Mouse (Mus musculus): ENCODE results near the gene Prkab2. TPM values are rescaled to one million over a fixed set of nuclear protein-coding genes. Genes with fewer than 3 reads are reported as not detected.

The Prkab2 gene
- polyA plus RNA-seq, 1 experiment from 2014 or later = 3.1 TPM

- no peak for TF ChIP-seq CTCF (IDR thresholded peaks at IDR 0.05; ENCODE audit: low read depth)
- Histone ChIP-seq H3K27ac (ENCODE audit: low read depth, low read length) (no peak overlapping the region), H3K4me2 (replicated peaks; ENCODE audit: low read depth) (no peak overlapping the region), H3K36me3 (ENCODE audit: control insufficient read depth, insufficient read depth) (peaks cover 37% of the 10 kb centered on the region), H3K4me1 (replicated peaks; ENCODE audit: control insufficient read depth, insufficient read depth, low read length) (no peaks in the 10 kb centered on the region), H3K9ac (ENCODE audit: low read depth, low read length) (no peak overlapping the region), H3K4me3 (ENCODE audit: low read depth, low read length) (no peak overlapping the region), H3K27me3 (replicated peaks; ENCODE audit: control insufficient read depth, insufficient read depth, low read length) (no peaks in the 10 kb centered on the region), H3K9me3 (ENCODE audit: control insufficient read depth) (no peaks in the 10 kb centered on the region)
- ATAC-seq = no peak
- 63% methylated on average over 9 of the region's 9 CpGs for WGBS
Observed at GRCm38 (mm10) chr3:97642001-97642400, 16.0 kb upstream of the Prkab2 start.

DNA sequence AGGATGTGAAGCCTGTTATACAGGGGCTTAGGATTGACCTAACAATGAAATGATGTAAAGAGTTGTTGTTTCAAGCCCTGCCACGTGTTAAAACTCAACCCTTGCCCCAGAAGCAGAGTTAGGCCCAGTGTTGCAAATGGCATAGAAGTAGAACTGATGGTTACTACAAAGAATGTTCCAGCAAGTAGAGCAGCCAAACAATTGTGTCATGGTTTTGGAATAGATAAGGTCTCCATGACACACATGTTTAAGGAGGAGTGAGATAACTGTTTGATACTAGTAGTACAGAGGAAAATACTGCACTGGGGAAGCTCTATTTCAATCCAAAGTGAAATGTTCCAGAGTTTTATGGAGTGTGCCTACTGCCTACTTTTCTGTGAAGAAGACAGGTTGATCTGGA lies 9.5 kb upstream of the Prkab2 start:
- Histone ChIP-seq H3K4me2 (replicated peaks; ENCODE audit: low read depth) (no peak overlapping the region), H3K4me3 (ENCODE audit: low read depth, low read length) (no peak overlapping the region), H3K4me1 (replicated peaks; ENCODE audit: control insufficient read depth, insufficient read depth, low read length) (no peaks in the 10 kb centered on the region), H3K9me3 (ENCODE audit: control insufficient read depth) (no peaks in the 10 kb centered on the region), H3K27me3 (replicated peaks; ENCODE audit: control insufficient read depth, insufficient read depth, low read length) (no peaks in the 10 kb centered on the region), H3K36me3 (ENCODE audit: control insufficient read depth, insufficient read depth) (peaks cover 11% of the 10 kb centered on the region; the same call in 1 of the 2 replicates), H3K27ac (ENCODE audit: low read depth, low read length) (no peak overlapping the region), H3K9ac (ENCODE audit: low read depth, low read length) (no peak overlapping the region)
- WGBS = 44% methylated on average over 1 of the region's 1 CpGs
- TF ChIP-seq CTCF (IDR thresholded peaks at IDR 0.05; ENCODE audit: low read depth) = no peak
- ATAC-seq = no peak

DNA sequence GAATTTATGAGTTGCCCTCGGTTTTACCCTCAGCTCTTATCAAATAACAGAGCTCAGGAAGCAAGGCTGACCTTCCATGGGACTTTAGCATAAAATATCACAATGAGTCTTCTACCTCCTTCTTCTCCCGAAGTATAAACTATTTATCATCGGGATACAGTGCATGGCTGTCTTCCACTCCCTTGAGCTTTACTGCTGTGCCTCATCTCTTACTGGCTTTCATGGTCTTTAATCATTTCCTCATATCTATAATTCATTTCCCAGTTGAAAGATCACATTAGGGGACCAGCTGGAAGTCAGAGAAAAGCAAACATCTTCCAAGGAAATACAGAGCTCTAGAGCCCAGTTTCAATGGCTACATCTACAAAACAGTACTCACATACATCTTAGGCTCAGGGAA lies 9.0 kb upstream of the Prkab2 start:
- H3K4me1 ChIP-seq (replicated peaks; ENCODE audit: control insufficient read depth, insufficient read depth, low read length) = no peaks in the 10 kb centered on the region
- no peak overlapping the region for H3K4me2 ChIP-seq (replicated peaks; ENCODE audit: low read depth)
- no peak for TF ChIP-seq CTCF (IDR thresholded peaks at IDR 0.05; ENCODE audit: low read depth)
- no peaks in the 10 kb centered on the region for H3K27me3 ChIP-seq (replicated peaks; ENCODE audit: control insufficient read depth, insufficient read depth, low read length)
- no peaks in the 10 kb centered on the region for H3K9me3 ChIP-seq (ENCODE audit: control insufficient read depth)
- 66% methylated on average over 3 of the region's 3 CpGs for WGBS
- H3K36me3 ChIP-seq (ENCODE audit: control insufficient read depth, insufficient read depth) = peaks cover 11% of the 10 kb centered on the region; the same call in 1 of the 2 replicates
- H3K9ac ChIP-seq (ENCODE audit: low read depth, low read length) = no peak overlapping the region
- H3K4me3 ChIP-seq (ENCODE audit: low read depth, low read length) = no peak overlapping the region
- ATAC-seq = no peak
- no peak overlapping the region for H3K27ac ChIP-seq (ENCODE audit: low read depth, low read length)

GRCm38 (mm10) chr3:97649469-97649868 lies 8.5 kb upstream of the Prkab2 start:
- H3K4me3 ChIP-seq (ENCODE audit: low read depth, low read length) = no peak overlapping the region
- peaks cover 11% of the 10 kb centered on the region; the same call in 1 of the 2 replicates for H3K36me3 ChIP-seq (ENCODE audit: control insufficient read depth, insufficient read depth)
- TF ChIP-seq CTCF (IDR thresholded peaks at IDR 0.05; ENCODE audit: low read depth) = no peak
- ATAC-seq = no peak
- H3K9ac ChIP-seq (ENCODE audit: low read depth, low read length) = no peak overlapping the region
- H3K9me3 ChIP-seq (ENCODE audit: control insufficient read depth) = no peaks in the 10 kb centered on the region
- H3K27ac ChIP-seq (ENCODE audit: low read depth, low read length) = no peak overlapping the region
- WGBS = 67% methylated on average over 6 of the region's 6 CpGs
- H3K27me3 ChIP-seq (replicated peaks; ENCODE audit: control insufficient read depth, insufficient read depth, low read length) = no peaks in the 10 kb centered on the region
- no peaks in the 10 kb centered on the region for H3K4me1 ChIP-seq (replicated peaks; ENCODE audit: control insufficient read depth, insufficient read depth, low read length)
- H3K4me2 ChIP-seq (replicated peaks; ENCODE audit: low read depth) = no peak overlapping the region

GRCm38 (mm10) chr3:97651604-97652003 lies 6.4 kb upstream of the Prkab2 start:
- 87% methylated on average over 10 of the region's 10 CpGs for WGBS
- no peak overlapping the region for H3K27ac ChIP-seq (ENCODE audit: low read depth, low read length)
- H3K4me3 ChIP-seq (ENCODE audit: low read depth, low read length) = no peak overlapping the region
- H3K36me3 ChIP-seq (ENCODE audit: control insufficient read depth, insufficient read depth) = no peaks in the 10 kb centered on the region; the same call in 1 of the 2 replicates
- no peaks in the 10 kb centered on the region for H3K9me3 ChIP-seq (ENCODE audit: control insufficient read depth)
- TF ChIP-seq CTCF (IDR thresholded peaks at IDR 0.05; ENCODE audit: low read depth) = no peak
- H3K9ac ChIP-seq (ENCODE audit: low read depth, low read length) = no peak overlapping the region
- H3K4me1 ChIP-seq (replicated peaks; ENCODE audit: control insufficient read depth, insufficient read depth, low read length) = no peaks in the 10 kb centered on the region
- no peaks in the 10 kb centered on the region for H3K27me3 ChIP-seq (replicated peaks; ENCODE audit: control insufficient read depth, insufficient read depth, low read length)
- ATAC-seq = no peak
- H3K4me2 ChIP-seq (replicated peaks; ENCODE audit: low read depth) = no peak overlapping the region

DNA sequence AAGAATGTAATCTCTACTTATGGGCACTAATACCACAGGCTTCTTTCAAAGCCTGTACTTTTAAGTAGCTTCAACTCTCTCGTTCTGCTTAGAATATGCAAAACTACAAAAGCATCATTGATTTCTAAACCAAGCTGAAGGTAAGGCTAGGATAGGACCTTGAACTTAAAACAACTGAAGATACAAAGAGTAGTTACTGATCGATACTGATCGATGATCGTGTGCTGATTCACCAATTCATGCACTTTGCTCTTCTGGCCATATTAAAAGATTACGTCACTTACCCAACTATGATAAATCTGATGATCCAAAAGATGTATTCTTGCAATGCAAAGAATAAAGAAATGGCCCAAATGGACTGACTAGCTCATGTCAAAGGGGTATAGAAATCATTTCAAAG lies 4.2 kb upstream of the Prkab2 start:
- H3K9ac ChIP-seq (ENCODE audit: low read depth, low read length) = no peak overlapping the region
- no peak for TF ChIP-seq CTCF (IDR thresholded peaks at IDR 0.05; ENCODE audit: low read depth)
- no peak overlapping the region for H3K4me3 ChIP-seq (ENCODE audit: low read depth, low read length)
- no peak for ATAC-seq
- H3K27me3 ChIP-seq (replicated peaks; ENCODE audit: control insufficient read depth, insufficient read depth, low read length) = no peaks in the 10 kb centered on the region
- H3K27ac ChIP-seq (ENCODE audit: low read depth, low read length) = no peak overlapping the region
- H3K36me3 ChIP-seq (ENCODE audit: control insufficient read depth, insufficient read depth) = no peaks in the 10 kb centered on the region; the same call in 1 of the 2 replicates
- no peak overlapping the region for H3K4me2 ChIP-seq (replicated peaks; ENCODE audit: low read depth)
- H3K4me1 ChIP-seq (replicated peaks; ENCODE audit: control insufficient read depth, insufficient read depth, low read length) = no peaks in the 10 kb centered on the region
- WGBS = 87% methylated on average over 5 of the region's 5 CpGs
- H3K9me3 ChIP-seq (ENCODE audit: control insufficient read depth) = no peaks in the 10 kb centered on the region

DNA sequence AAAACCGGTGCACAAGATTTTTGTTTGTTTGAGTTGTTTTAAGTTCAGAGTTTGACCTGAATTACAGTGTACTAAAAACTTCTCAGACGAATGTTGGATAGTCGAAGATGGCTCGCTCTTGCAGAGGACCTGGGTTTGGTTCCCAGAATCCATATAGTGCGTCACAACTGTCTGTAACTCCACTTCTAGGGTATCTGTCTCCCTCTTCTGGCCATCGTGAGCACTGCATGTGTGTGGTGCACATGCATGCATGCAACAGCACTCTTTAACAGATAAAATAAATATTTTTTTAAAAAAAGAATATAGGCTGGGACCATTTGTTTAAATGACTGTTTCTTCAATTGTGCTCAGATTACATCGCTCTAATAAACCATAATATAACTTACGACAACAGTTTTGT lies 3.1 kb upstream of the Prkab2 start:
- Histone ChIP-seq H3K4me3 (ENCODE audit: low read depth, low read length) (no peak overlapping the region), H3K4me1 (replicated peaks; ENCODE audit: control insufficient read depth, insufficient read depth, low read length) (no peaks in the 10 kb centered on the region; the same call in 1 of the 2 replicates), H3K27me3 (replicated peaks; ENCODE audit: control insufficient read depth, insufficient read depth, low read length) (no peaks in the 10 kb centered on the region), H3K4me2 (replicated peaks; ENCODE audit: low read depth) (no peak overlapping the region), H3K9ac (ENCODE audit: low read depth, low read length) (no peak overlapping the region), H3K9me3 (ENCODE audit: control insufficient read depth) (no peaks in the 10 kb centered on the region), H3K36me3 (ENCODE audit: control insufficient read depth, insufficient read depth) (no peaks in the 10 kb centered on the region; the same call in 1 of the 2 replicates), H3K27ac (ENCODE audit: low read depth, low read length) (no peak overlapping the region)
- WGBS = 85% methylated on average over 8 of the region's 8 CpGs
- TF ChIP-seq CTCF (IDR thresholded peaks at IDR 0.05; ENCODE audit: low read depth) = peak; percentile 65
- no peak for ATAC-seq

All from intestine, postnatal 0 days (tissue).